Mouse (Mus musculus) forebrain, embryonic 15.5 days (tissue): Measurements from ENCODE around the gene Rftn2. TPM values are rescaled to one million over a fixed set of nuclear protein-coding genes. Genes with fewer than 3 reads are reported as not detected.

ENCODE experiments used
- ATAC-seq: fragments of 200-750 bp; cut with Nextera tagmentation; replicated peaks from 2 replicates; pipeline ENCODE4 v1.8.0; 2017; ENCODE audit warnings: mild to moderate bottlenecking, moderate TSS enrichment, moderate library complexity
- H3K27ac ChIP-seq: fragments of 300-500 bp; sonication (generic); replicated peaks from 2 replicates; pipeline ENCODE4 v1.5.1; 2015; ENCODE audit warnings: mild to moderate bottlenecking, inconsistent platforms
- H3K27me3 ChIP-seq: fragments of 300-500 bp; sonication (generic); 2 replicates; pipeline ENCODE4 v1.6.1; 2015; ENCODE audit warnings: inconsistent platforms
- H3K36me3 ChIP-seq: fragments of 300-500 bp; sonication (generic); 2 replicates; pipeline ENCODE4 v1.6.1; 2015; ENCODE audit warnings: mild to moderate bottlenecking, inconsistent platforms
- H3K4me1 ChIP-seq: fragments of 300-500 bp; sonication (generic); 2 replicates; pipeline ENCODE4 v1.6.1; 2015; ENCODE audit warnings: inconsistent platforms
- H3K4me2 ChIP-seq: fragments of 300-500 bp; sonication (generic); replicated peaks from 2 replicates; pipeline ENCODE4 v1.6.1; 2015; ENCODE audit warnings: mild to moderate bottlenecking, inconsistent platforms
- H3K4me3 ChIP-seq: fragments of 300-500 bp; sonication (generic); 2 replicates; pipeline ENCODE4 v1.5.1; 2015; ENCODE audit warnings: mild to moderate bottlenecking, inconsistent platforms
- H3K9ac ChIP-seq: fragments of 300-500 bp; sonication (generic); replicated peaks from 2 replicates; pipeline ENCODE4 v1.6.1; 2015; ENCODE audit warnings: mild to moderate bottlenecking, inconsistent platforms
- H3K9me3 ChIP-seq: fragments of 300-500 bp; sonication (generic); 2 replicates; pipeline ENCODE4 v1.6.1; 2016; ENCODE audit warnings: inconsistent platforms
- WGBS: fragments of 180-500 bp; shearing (Covaris S2); methylation state at CpG from one replicate; pipeline ENCODE4 v1.1.7; 2015; ENCODE audit warnings: mixed read lengths; 5-methylcytosine and 5-hydroxymethylcytosine counted together
- polyA plus RNA-seq: library from polyadenylated mRNA; unstranded; fragments of >200 nt; fragmentation: Nextera tagmentation; extraction: Ambion mirVana; gene quantifications from 2 replicates; pipeline ENCODE4 v1.2.1, GENCODE M21; 2015

The Rftn2 gene
- polyA plus RNA-seq, 1 experiment from 2014 or later = 13.4 TPM

GRCm38 (mm10) chr1:55227376-55227775 is 794 bp upstream of the Rftn2 start:
- H3K9me3 ChIP-seq = no peaks in the 10 kb centered on the region
- no peak overlapping the region for H3K27ac ChIP-seq
- ATAC-seq = no peak
- no peaks in the 10 kb centered on the region for H3K27me3 ChIP-seq
- H3K4me1 ChIP-seq = peaks cover 23% of the 10 kb centered on the region
- no peak overlapping the region for H3K4me3 ChIP-seq
- H3K9ac ChIP-seq = no peak overlapping the region
- 38% methylated on average over 1 of the region's 1 CpGs for WGBS
- H3K36me3 ChIP-seq = no peaks in the 10 kb centered on the region
- H3K4me2 ChIP-seq = no peak overlapping the region

- Histone ChIP-seq H3K27ac (peak overlapping the region; percentile 58), H3K36me3 (no peaks in the 10 kb centered on the region), H3K9me3 (no peaks in the 10 kb centered on the region), H3K4me3 (peak overlapping the region; percentile 43), H3K9ac (0 out of 2 replicates have a peak overlapping the region, but pooled peaks have one; percentile 6), H3K4me1 (peaks cover 37% of the 10 kb centered on the region), H3K27me3 (no peaks in the 10 kb centered on the region), H3K4me2 (peak overlapping the region; percentile 46)
- ATAC-seq = peak; percentile 55
- WGBS = 10% methylated on average over 3 of the region's 3 CpGs
Observed at GRCm38 (mm10) chr1:55225398-55225797, 1.2 kb downstream of the Rftn2 start.

GRCm38 (mm10) chr1:55224111-55224510 is 2.5 kb downstream of the Rftn2 start:
- Histone ChIP-seq H3K36me3 (no peaks in the 10 kb centered on the region), H3K4me2 (peak overlapping the region; percentile 46), H3K27me3 (no peaks in the 10 kb centered on the region), H3K4me3 (peak overlapping the region; percentile 43), H3K9ac (no peak overlapping the region), H3K9me3 (no peaks in the 10 kb centered on the region), H3K27ac (0 out of 2 replicates have a peak overlapping the region, but pooled peaks have one; percentile 41), H3K4me1 (peaks cover 37% of the 10 kb centered on the region)
- ATAC-seq = peak; percentile 88
- 39% methylated on average over 11 of the region's 11 CpGs for WGBS

GRCm38 (mm10) chr1:55223026-55223425 is 3.6 kb downstream of the Rftn2 start:
- WGBS = 94% methylated on average over 7 of the region's 7 CpGs

GRCm38 (mm10) chr1:55221352-55221751 is 5.2 kb downstream of the Rftn2 start:
- Histone ChIP-seq H3K27me3 (no peaks in the 10 kb centered on the region), H3K27ac (no peak overlapping the region), H3K4me3 (no peak overlapping the region), H3K4me2 (no peak overlapping the region), H3K36me3 (no peaks in the 10 kb centered on the region), H3K4me1 (peaks cover 33% of the 10 kb centered on the region), H3K9ac (no peak overlapping the region), H3K9me3 (no peaks in the 10 kb centered on the region)
- no peak for ATAC-seq
- 51% methylated on average over 4 of the region's 4 CpGs for WGBS

More at GRCm38 (mm10) chr1:55223026-55223425, 3.6 kb downstream of the Rftn2 start:
- Histone ChIP-seq H3K4me1 (peaks cover 37% of the 10 kb centered on the region), H3K9me3 (no peaks in the 10 kb centered on the region), H3K9ac (no peak overlapping the region), H3K4me3 (no peak overlapping the region), H3K4me2 (no peak overlapping the region), H3K27me3 (no peaks in the 10 kb centered on the region), H3K27ac (no peak overlapping the region), H3K36me3 (no peaks in the 10 kb centered on the region)
- ATAC-seq = no peak

GRCm38 (mm10) chr1:55217191-55217590 is 9.4 kb downstream of the Rftn2 start:
- Histone ChIP-seq H3K9ac (no peak overlapping the region), H3K36me3 (no peaks in the 10 kb centered on the region), H3K4me1 (peaks cover 17% of the 10 kb centered on the region), H3K27me3 (no peaks in the 10 kb centered on the region), H3K9me3 (no peaks in the 10 kb centered on the region), H3K27ac (no peak overlapping the region), H3K4me3 (no peak overlapping the region), H3K4me2 (no peak overlapping the region)
- ATAC-seq = no peak
- WGBS = 52% methylated on average over 2 of the region's 2 CpGs

- H3K9ac ChIP-seq = no peak overlapping the region
- no peak overlapping the region for H3K4me2 ChIP-seq
- WGBS = 34% methylated on average over 11 of the region's 11 CpGs
- H3K4me3 ChIP-seq = no peak overlapping the region
- ATAC-seq = 0 out of 2 replicates have a peak, but pooled peaks have one; percentile 16
- no peaks in the 10 kb centered on the region for H3K27me3 ChIP-seq
- H3K27ac ChIP-seq = no peak overlapping the region
- no peaks in the 10 kb centered on the region for H3K9me3 ChIP-seq
- H3K4me1 ChIP-seq = peaks cover 5% of the 10 kb centered on the region; the same call in 1 of the 2 replicates
- H3K36me3 ChIP-seq = no peaks in the 10 kb centered on the region
Observed at GRCm38 (mm10) chr1:55215185-55215813, 11.3 kb downstream of the Rftn2 start.

GRCm38 (mm10) chr1:55213936-55214335 is 12.6 kb downstream of the Rftn2 start:
- no peak overlapping the region for H3K27ac ChIP-seq
- no peak overlapping the region for H3K4me2 ChIP-seq
- H3K4me1 ChIP-seq = peaks cover 5% of the 10 kb centered on the region; the same call in 1 of the 2 replicates
- no peak overlapping the region for H3K9ac ChIP-seq
- 88% methylated on average over 6 of the region's 6 CpGs for WGBS
- H3K9me3 ChIP-seq = no peaks in the 10 kb centered on the region
- no peaks in the 10 kb centered on the region for H3K36me3 ChIP-seq
- ATAC-seq = no peak
- H3K4me3 ChIP-seq = no peak overlapping the region
- H3K27me3 ChIP-seq = no peaks in the 10 kb centered on the region

- WGBS = 81% methylated on average over 6 of the region's 6 CpGs
- Histone ChIP-seq H3K4me1 (peaks cover 5% of the 10 kb centered on the region; the same call in 1 of the 2 replicates), H3K4me2 (no peak overlapping the region), H3K4me3 (no peak overlapping the region), H3K36me3 (no peaks in the 10 kb centered on the region), H3K9ac (no peak overlapping the region), H3K27ac (no peak overlapping the region), H3K27me3 (no peaks in the 10 kb centered on the region), H3K9me3 (no peaks in the 10 kb centered on the region)
- ATAC-seq = no peak
Observed at GRCm38 (mm10) chr1:55213475-55213874, 13.1 kb downstream of the Rftn2 start.

GRCm38 (mm10) chr1:55212771-55213170 is 13.8 kb downstream of the Rftn2 start:
- Histone ChIP-seq H3K4me3 (no peak overlapping the region), H3K27me3 (no peaks in the 10 kb centered on the region), H3K4me2 (no peak overlapping the region), H3K27ac (no peak overlapping the region), H3K4me1 (peaks cover 5% of the 10 kb centered on the region; the same call in 1 of the 2 replicates), H3K36me3 (no peaks in the 10 kb centered on the region), H3K9me3 (no peaks in the 10 kb centered on the region), H3K9ac (no peak overlapping the region)
- ATAC-seq = no peak
- 82% methylated on average over 4 of the region's 4 CpGs for WGBS

- H3K9me3 ChIP-seq = no peaks in the 10 kb centered on the region
- H3K36me3 ChIP-seq = no peaks in the 10 kb centered on the region
- no peak overlapping the region for H3K4me2 ChIP-seq
- 72% methylated on average over 8 of the region's 8 CpGs for WGBS
- ATAC-seq = no peak
- H3K4me1 ChIP-seq = peaks cover 5% of the 10 kb centered on the region; the same call in 1 of the 2 replicates
- no peaks in the 10 kb centered on the region for H3K27me3 ChIP-seq
- H3K27ac ChIP-seq = no peak overlapping the region
- no peak overlapping the region for H3K9ac ChIP-seq
- H3K4me3 ChIP-seq = no peak overlapping the region
Observed at GRCm38 (mm10) chr1:55211081-55211480, 15.5 kb downstream of the Rftn2 start.

- no peak overlapping the region for H3K9ac ChIP-seq
- H3K27me3 ChIP-seq = no peaks in the 10 kb centered on the region
- ATAC-seq = no peak
- WGBS = 55% methylated on average over 12 of the region's 12 CpGs
- peaks cover 2% of the 10 kb centered on the region; the same call in 1 of the 2 replicates for H3K4me1 ChIP-seq
- H3K27ac ChIP-seq = no peak overlapping the region
- H3K4me2 ChIP-seq = no peak overlapping the region
- no peak overlapping the region for H3K4me3 ChIP-seq
- H3K36me3 ChIP-seq = no peaks in the 10 kb centered on the region
- no peaks in the 10 kb centered on the region for H3K9me3 ChIP-seq
Observed at GRCm38 (mm10) chr1:55210202-55210965, 16.2 kb downstream of the Rftn2 start.
